Mouse (Mus musculus): ENCODE measurements around the gene B4gat1. TPM values are rescaled to one million over a fixed set of nuclear protein-coding genes. Genes with fewer than 3 reads are reported as not detected.
A peak's percentile ranks its signal among the peaks of the same experiment; 100 is the strongest.

B4gat1 gene
- polyA plus RNA-seq, 1 experiment: 38.0 TPM

DNA sequence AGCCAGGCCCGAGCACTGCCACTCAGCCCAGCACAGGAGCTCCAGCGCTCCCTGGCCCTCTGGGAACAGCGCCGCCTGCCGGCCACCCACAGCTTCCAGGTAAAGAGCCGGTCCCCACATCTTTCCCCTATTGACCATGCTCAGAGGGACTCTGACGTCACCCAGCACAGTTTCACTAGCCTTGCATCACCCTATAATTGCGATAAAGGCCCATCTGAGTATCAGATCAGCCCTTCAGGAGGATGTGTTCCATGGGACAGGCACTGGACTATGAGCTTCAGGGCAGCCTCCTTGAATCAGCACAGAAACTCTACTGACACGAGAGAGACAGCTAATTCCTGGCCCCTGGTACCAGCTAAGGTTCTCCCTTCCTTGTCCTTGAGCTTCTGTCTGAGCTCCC lies 15.3 kb downstream of the B4gat1 start:
- TF ChIP-seq POLR2A (IDR thresholded peaks at IDR 0.05; ENCODE audit: borderline replicate concordance, extremely low read depth, low read depth, low read length): no peak
- peak; percentile 54 for TF ChIP-seq CTCF (IDR thresholded peaks at IDR 0.05; ENCODE audit: insufficient read depth, low read length)
- peaks cover 10% of the 10 kb centered on the region for H3K4me1 ChIP-seq (ENCODE audit: control insufficient read depth, insufficient read depth, low read length)
- peak; percentile 57 for DNase-seq
- WGBS: 47% methylated on average over 9 of the region's 9 CpGs
- no peak overlapping the region for H3K4me3 ChIP-seq (replicated peaks; ENCODE audit: extremely low read depth, low read depth, low read length)

DNA sequence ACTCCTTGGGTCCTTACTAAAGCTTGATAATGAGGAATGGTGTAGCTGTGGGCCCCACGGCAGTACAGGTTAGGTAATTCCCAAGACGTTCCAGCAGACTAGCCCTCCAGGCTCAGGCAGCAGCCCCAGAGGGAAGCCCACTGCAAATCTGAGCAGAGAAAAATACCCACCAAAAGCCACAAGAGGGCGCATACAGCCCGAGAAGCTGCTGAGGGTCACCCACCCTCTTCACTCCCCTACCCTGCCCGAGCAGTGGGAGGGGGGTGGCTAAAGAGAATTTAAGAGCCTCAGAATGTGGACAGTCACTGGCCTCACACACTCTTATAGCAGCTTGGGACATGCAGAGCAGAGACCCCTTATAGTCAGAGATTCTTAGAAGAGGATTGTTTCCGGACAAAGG lies 17.6 kb downstream of the B4gat1 start:
- no peak for TF ChIP-seq POLR2A (IDR thresholded peaks at IDR 0.05; ENCODE audit: borderline replicate concordance, extremely low read depth, low read depth, low read length)
- peak; percentile 69 for TF ChIP-seq CTCF (IDR thresholded peaks at IDR 0.05; ENCODE audit: insufficient read depth, low read length)
- DNase-seq: no peak
- H3K4me1 ChIP-seq (ENCODE audit: control insufficient read depth, insufficient read depth, low read length): peaks cover 7% of the 10 kb centered on the region; the same call in 1 of the 2 replicates
- 23% methylated on average over 6 of the region's 6 CpGs for WGBS
- no peak overlapping the region for H3K4me3 ChIP-seq (replicated peaks; ENCODE audit: extremely low read depth, low read depth, low read length)

DNA sequence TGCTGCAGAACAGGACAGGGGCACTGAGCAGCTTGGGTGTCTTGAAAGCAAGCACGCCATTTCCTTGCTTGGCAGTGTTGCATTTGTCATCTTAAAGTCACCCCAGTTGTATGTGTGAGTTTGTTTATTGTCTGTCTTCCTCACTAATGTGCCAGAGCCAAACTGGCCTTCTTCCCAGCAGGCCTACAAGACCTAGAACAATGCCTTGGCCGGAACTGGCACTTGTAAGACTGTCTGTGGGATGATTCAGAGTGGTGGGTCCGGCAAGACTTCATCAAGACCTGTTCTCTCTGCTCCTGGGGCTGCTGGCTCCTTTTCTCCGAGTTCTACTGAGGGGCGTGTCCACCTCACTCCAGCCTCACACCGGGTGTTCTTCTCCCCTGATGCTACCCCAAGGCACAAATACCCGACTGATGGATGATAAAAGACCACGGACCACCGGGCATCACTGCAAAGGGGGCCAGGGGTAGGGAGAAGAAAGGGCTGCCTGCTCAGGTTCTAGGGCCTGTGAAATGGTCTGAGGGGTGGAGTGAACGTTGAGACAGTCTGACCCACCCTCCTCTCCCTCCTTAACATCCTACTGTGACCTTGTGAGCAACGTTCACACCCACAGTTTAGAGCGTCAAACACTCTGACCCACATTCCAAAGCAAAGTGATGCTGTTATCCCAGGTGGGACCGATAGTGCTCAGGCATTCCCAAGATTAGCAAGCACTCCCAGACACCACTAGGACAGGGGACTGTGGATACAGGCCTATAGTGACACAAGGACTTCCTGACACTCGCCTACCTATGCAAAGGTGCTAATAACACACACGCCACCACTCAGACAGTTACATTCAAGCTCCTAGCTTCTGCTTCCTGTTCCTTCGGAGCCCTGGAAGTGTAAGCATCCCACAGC lies 19.5 kb downstream of the B4gat1 start:
- no peak for DNase-seq
- 26% methylated on average over 16 of the region's 16 CpGs for WGBS
- H3K4me3 ChIP-seq (replicated peaks; ENCODE audit: extremely low read depth, low read depth, low read length): no peak overlapping the region
- no peak for TF ChIP-seq POLR2A (IDR thresholded peaks at IDR 0.05; ENCODE audit: borderline replicate concordance, extremely low read depth, low read depth, low read length)
- TF ChIP-seq CTCF (IDR thresholded peaks at IDR 0.05; ENCODE audit: insufficient read depth, low read length): no peak
- peaks cover 7% of the 10 kb centered on the region; the same call in 1 of the 2 replicates for H3K4me1 ChIP-seq (ENCODE audit: control insufficient read depth, insufficient read depth, low read length)

DNA sequence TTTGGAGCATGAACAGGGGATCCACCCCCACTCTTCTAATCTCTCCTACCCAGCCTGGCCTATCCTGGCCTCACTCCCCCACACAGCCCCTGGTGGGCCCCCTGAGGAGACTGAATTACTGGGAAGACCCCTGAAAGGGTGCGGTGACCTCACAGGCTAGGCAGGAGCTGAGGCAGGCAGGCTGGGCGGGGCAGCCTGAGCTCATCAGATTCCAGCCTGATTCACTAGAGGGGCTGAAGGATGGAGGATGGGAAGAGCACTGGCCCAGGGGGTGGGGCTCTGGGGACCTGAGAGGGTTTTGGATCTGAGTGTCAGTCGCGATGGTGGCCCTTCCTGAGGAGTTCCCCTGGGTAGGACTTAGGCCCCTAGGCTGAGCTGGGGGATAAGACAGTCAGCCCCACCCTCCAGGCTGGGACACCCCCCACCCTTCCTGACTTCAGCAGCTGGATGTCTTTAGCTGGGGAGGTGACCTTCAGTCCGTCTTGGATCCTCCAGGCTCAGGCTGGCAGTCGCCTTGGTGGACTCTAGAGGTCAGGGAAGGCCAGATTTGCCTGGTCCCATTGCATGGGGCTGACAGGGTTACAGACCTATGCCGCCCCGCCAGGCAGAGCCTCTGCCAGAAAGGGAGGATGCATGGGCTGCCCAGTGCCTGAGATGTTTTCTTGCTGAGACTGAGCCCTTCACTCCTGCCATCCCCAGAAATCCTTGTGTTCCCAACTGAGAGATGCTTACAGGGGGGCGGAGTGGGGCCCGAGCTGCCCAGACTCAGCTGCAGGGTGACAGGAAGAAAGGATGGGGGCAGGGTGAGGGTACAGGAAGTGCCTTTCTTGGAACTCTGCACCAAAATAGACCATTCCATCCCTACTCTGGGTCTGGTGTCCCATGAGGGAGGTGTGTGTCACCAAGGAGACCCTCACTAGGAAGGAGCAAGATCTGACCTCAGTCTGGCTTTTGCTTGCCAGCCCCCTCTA lies 20.5 kb downstream of the B4gat1 start:
- DNase-seq: no peak

DNA sequence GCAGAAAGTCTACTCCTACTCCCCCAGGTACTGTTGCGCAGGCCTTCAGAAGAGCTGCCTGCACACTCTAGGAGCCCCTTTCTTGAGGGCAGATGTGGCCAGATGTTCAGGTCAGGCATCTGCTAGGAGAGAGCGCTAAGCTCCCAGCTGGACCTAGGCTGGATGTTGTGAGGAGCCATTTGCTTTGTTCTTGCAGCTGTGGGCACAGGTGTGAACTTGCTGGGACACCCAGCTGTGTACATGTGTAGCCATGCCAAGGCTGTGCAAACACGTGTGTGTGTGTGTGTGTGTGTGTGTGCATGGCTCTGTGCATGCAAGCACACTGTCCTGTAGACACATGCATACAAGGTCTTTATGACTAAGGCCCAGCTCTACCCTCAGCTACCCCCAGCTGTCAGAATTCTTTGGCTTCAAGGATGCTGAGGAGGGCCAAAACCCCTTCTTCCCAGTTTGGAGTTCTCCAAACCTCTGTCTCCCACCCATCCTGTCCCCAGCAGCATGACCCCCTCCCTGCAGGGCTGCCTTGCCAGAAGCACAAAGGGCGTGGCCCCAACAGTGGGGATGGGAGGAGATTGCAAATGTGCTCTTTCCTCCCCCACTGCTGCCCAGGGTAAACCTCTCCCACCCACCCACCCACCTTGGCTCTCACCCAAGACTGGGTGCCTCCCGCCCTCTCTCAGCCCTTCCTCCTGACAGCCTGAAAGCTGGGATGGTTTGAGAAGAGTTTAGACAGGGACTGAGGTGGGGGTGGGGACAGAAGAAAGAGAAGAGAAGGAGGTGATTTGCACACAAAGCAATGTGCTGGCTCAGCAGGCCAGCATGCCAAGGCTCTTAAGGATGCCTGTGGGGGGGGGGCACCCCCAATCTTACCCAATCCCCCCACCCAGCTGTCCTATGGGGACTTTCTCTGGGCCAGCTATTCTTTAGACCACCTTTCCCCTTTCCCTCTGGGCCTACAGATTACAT lies 22.0 kb downstream of the B4gat1 start:
- no peak for DNase-seq
- no peak overlapping the region for H3K4me3 ChIP-seq (replicated peaks; ENCODE audit: extremely low read depth, low read depth, low read length)
- peaks cover 7% of the 10 kb centered on the region; the same call in 1 of the 2 replicates for H3K4me1 ChIP-seq (ENCODE audit: control insufficient read depth, insufficient read depth, low read length)
- 45% methylated on average over 5 of the region's 5 CpGs for WGBS
- TF ChIP-seq POLR2A (IDR thresholded peaks at IDR 0.05; ENCODE audit: borderline replicate concordance, extremely low read depth, low read depth, low read length) (no peak), CTCF (IDR thresholded peaks at IDR 0.05; ENCODE audit: insufficient read depth, low read length) (no peak)

More for the DNA sequence above, 20.5 kb downstream of the B4gat1 start:
- TF ChIP-seq CTCF (IDR thresholded peaks at IDR 0.05; ENCODE audit: insufficient read depth, low read length) (no peak), POLR2A (IDR thresholded peaks at IDR 0.05; ENCODE audit: borderline replicate concordance, extremely low read depth, low read depth, low read length) (no peak)
- WGBS: 20% methylated on average over 10 of the region's 10 CpGs
- Histone ChIP-seq H3K4me3 (replicated peaks; ENCODE audit: extremely low read depth, low read depth, low read length) (no peak overlapping the region), H3K4me1 (ENCODE audit: control insufficient read depth, insufficient read depth, low read length) (peaks cover 7% of the 10 kb centered on the region; the same call in 1 of the 2 replicates)

DNA sequence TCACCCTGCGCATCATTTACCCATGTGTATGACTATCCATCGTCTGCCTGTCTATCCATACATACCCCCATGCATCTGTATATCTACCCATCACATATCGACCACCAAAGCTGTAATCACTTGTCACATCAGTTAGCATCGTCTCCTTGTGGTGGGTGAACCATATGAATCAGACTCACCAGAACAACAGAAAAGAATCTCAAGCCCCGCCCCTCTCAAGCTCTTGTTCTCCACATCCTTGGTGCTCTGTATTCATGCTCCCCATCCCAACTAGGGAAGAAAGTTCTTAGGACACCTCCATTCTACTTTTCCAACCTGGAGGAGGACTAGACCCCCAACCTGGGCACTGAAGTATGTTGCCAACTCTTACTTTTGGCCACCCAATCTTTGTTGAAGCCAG lies 23.4 kb downstream of the B4gat1 start:
- Histone ChIP-seq H3K4me1 (ENCODE audit: control insufficient read depth, insufficient read depth, low read length) (peaks cover 8% of the 10 kb centered on the region), H3K4me3 (replicated peaks; ENCODE audit: extremely low read depth, low read depth, low read length) (no peak overlapping the region)
- WGBS: 84% methylated on average over 5 of the region's 5 CpGs
- DNase-seq: no peak
- no peak for TF ChIP-seq CTCF (IDR thresholded peaks at IDR 0.05; ENCODE audit: insufficient read depth, low read length)
- TF ChIP-seq POLR2A (IDR thresholded peaks at IDR 0.05; ENCODE audit: borderline replicate concordance, extremely low read depth, low read depth, low read length): no peak

DNA sequence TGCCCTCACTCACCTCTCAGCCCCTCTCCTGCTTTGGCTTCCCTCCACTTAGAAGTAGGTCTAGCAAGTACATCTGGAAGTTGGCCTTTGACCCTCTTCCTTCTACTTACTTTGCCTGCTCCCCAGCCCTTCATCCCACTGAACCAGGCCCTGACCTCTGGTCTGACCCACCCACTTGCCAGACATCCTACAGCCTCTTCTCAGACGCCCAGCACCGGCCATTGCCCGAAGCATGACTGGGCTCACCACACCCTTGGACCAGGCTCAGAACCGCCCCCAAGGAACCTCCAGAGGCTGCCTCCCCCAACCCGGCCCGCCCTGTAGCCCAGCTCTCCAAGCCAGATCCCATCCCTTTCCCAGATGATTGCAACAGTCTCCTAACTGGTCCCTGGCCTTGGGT lies 23.8 kb downstream of the B4gat1 start:
- Histone ChIP-seq H3K4me3 (replicated peaks; ENCODE audit: extremely low read depth, low read depth, low read length) (no peak overlapping the region), H3K4me1 (ENCODE audit: control insufficient read depth, insufficient read depth, low read length) (peaks cover 12% of the 10 kb centered on the region)
- TF ChIP-seq POLR2A (IDR thresholded peaks at IDR 0.05; ENCODE audit: borderline replicate concordance, extremely low read depth, low read depth, low read length) (no peak), CTCF (IDR thresholded peaks at IDR 0.05; ENCODE audit: insufficient read depth, low read length) (no peak)
- WGBS: 77% methylated on average over 6 of the region's 6 CpGs
- DNase-seq: no peak

DNA sequence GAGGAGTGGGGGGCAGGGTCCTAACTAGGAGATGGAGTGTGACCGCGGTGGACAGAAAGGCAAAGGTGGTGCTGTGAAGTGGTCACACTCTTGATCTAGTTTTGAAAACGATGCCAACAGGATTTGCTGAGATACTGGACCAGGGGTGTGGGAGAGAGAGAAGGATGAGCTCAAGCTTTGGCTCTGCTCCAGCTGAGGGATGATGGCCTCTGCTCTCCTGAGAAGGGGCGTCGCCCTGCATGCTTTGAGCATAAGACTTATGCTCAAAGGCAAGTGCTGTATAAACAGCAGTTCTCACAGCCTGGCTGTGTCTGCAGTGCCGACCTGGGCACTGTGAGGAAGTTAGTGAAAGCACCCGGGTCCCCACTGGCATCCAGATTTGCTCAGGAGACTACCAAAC lies 26.5 kb downstream of the B4gat1 start:
- DNase-seq: no peak
- H3K4me1 ChIP-seq (ENCODE audit: control insufficient read depth, insufficient read depth, low read length): peaks cover 11% of the 10 kb centered on the region
- 35% methylated on average over 7 of the region's 7 CpGs for WGBS

More for the DNA sequence above, 26.5 kb downstream of the B4gat1 start:
- TF ChIP-seq POLR2A (IDR thresholded peaks at IDR 0.05; ENCODE audit: borderline replicate concordance, extremely low read depth, low read depth, low read length) (no peak), CTCF (IDR thresholded peaks at IDR 0.05; ENCODE audit: insufficient read depth, low read length) (no peak)
- no peak overlapping the region for H3K4me3 ChIP-seq (replicated peaks; ENCODE audit: extremely low read depth, low read depth, low read length)

Data from lung, adult 2 months (tissue).